Mouse (Mus musculus): ENCODE measurements at regions not wholly inside any gene's neighbourhood (a gene's known extent, or its start where the extent isn't known, plus 50 kb on each side); places are given as distances from the start of the nearest gene placed in this dataset.

DNA sequence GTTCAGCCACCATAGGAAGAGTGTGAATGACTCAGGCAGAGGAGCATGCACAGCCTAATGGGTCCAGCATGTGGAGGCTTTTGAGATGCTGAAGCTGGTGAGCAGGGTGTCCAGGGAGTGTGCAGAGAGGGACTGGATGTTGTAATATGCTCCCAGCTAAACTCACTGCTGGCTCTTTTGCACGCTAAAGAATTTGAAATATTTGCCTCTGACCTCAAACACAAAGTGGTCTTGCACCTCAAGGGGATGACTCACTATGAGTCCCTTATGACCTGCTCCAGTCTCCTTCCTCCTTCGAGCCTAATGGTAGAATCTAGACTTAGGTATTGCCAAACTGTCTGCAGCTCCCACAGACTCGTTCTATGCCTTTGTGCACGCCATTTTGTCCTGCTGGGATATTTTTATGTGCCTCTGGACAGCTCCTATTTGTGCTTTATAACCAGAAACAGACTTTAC, 55.0 kb upstream of the Slit3 start:
- DNase-seq (ENCODE audit: extremely low read depth, low read depth, low spot score) = no peak

DNA sequence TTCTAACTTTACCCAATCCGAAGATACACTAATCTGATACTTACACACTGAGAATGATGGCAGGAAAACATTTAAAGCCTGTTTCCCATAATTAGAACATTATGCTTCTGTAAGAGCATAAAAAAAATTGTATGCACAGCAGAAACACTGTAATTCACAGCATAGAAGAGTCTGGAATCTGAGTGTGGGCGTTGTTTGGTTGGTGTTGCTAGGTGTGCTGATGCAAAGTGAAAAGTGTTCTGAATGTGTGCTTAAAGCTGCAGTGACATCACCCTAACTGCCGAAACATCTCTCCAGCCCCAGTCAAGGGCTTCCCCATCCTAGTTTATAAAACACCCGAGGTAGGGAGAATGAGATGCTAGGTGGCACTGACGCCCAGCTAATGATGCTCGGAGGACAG, 63.2 kb upstream of the Slit3 start:
- no peak for DNase-seq (ENCODE audit: extremely low read depth, low read depth, low spot score)

DNA sequence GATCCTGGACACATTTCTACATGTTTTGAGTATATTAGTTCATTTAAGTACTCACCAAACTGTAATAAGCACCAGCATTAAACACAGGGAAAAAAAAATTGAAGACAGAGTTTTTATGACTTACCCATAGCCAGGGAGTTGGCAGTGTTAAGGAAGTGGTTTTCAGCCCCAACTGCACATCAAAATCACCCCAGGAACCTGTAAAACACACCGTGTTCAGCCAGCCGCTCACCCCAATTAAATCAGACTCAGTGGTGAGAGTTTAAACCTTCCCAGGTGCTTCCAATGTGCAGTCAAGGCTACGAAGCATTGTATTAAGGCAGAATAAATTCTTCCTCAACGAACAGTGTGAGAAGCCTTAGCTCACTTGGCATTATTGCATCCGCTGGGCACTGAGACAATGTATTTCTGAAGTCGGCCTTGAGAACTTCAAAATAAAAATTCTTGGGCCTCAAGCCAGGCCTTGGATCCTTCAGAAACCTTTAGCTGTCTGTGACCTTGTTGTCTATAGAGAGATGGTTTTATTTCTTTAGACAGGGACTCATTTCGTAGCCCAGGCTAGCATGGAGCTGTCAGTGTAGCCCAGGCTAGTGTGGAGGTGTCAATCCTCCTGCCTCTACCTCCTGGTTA, 65.4 kb upstream of the Slit3 start:
- no peak for DNase-seq (ENCODE audit: extremely low read depth, low read depth, low spot score)

DNA sequence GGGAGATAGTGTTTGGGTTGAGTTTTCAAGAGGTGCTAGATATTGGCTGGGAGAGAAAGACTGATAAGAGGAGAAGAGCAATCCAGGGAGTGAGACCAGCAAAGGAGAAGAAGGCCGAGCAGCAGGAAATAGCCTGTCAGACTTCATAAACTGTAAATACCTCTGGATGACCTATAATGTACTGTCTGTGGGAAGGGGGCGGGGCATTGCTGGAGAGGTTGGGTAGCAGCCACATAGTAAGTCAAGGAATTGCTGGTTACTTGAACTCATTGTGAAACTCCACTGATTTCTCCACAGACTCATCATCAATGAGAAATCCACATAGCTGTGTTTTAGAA, 67.4 kb upstream of the Slit3 start:
- DNase-seq (ENCODE audit: extremely low read depth, low read depth, low spot score) = no peak

DNA sequence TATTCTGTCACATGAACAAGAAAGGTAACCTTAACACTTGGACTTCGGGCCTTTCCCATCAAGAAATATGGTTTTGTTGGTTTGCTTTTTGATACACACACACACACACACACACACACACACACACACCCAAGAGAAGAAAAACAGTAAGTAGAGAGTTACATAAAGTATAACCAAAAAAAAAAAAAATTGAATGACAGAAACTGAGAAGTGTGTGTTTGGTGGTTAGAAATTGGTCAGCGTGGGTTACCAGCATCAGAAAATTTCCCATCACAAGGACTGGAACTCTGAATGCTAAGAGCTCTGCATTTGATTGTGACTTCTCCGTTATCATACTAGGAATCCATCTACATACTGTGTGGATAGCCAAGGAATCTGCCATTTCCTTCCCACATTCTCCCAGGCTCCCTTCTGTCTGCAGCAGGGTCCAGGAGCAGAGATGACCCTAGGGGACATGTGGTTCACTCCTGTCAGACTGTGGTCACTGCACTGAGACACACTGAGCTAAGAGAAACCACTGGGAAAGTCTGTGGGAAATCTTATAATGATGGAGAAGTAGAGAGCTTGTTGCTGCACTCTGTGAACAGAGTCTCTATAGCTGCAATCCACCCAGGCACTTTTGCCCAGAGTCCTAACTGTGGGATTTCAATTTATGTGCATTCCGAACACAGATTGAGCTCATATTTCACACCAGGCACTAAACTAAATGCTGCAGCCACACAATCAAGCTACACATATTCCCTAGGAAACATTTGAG, 68.0 kb upstream of the Slit3 start:
- no peak for DNase-seq (ENCODE audit: extremely low read depth, low read depth, low spot score)

DNA sequence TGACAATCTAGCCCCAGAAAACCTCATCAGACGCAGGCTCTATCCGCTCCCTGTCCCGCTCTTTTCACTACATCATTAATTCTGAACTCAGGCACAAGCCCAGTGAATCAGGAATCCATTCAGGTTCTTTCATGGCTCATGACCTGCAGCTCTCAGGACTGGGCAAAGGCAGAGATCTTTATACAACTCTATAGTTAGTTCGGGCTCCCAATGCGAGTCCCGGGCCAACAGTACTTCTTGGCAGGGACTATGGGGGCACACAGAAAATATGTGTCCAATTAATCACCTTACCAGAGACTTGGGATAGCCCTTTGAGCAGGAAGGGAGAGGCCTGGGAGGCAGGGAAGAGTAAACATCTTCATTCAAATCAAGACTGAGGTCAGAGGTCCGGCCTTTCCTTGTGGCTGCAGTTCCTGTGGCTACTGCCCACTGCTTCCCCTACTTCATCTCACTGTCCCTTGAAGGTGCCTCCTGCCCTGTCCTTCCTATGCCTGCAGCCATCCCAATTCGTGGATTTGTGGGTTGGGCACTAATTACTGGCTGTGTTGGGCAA, 71.3 kb upstream of the Slit3 start:
- DNase-seq (ENCODE audit: extremely low read depth, low read depth, low spot score) = no peak

DNA sequence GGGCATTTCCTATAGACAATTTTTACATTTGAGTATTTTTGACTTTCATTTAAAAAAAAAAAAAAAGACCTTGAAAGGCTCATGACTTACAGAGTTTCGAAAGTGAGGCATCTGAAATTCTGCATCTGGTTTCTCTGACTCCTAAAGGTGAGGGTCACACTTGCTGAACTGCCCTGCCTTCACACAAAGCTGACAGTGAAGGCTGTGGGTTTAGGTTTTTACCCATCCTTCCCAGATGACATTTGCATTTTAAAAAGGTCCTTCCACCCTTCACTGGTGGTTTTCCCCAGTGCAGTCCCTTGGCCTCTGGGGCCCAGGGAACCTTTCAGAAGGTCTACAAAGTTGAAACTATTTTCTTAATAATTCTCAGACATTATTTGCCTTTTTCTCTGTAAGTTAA, 76.4 kb upstream of the Slit3 start:
- no peak for DNase-seq (ENCODE audit: extremely low read depth, low read depth, low spot score)

DNA sequence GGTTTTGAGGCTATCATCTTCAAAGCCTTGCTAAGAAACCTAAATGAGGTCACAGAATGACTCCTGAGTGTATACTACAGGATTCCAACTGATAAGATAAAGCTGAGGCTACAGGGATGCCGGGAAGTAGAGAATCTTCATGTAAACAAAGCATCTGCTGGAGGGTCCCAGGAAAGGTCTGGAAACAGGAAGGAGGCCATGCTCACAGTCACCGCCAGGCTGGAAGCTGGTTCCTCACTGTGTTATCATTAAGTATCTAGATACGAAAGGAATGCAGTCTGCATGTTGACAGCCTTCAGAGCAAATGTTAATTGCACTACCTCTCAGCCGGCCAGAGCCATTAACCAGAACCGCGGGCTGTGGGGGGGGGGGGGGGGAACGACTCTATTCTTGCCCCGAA, 96.6 kb upstream of the Slit3 start:
- DNase-seq (ENCODE audit: extremely low read depth, low read depth, low spot score) = no peak

DNA sequence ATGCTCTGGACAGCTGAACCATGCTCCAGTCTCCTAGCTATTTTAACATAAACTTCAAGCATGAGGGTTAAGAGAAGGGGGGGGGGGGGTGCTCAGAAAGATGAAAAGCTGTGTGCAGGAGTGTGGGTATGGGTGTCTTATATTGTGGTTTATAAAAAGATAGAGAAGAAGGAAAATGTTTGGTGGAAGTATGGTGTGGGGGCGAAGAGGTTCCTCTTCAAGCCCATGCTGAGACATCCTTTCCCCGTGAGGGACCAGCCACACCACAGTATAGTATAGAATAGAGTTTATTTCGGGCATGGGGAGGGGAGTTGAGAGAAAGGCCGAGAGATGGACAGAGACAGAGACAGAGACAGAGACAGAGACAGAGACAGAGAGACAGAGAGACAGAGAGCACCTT, 97.2 kb upstream of the Slit3 start:
- no peak for DNase-seq (ENCODE audit: extremely low read depth, low read depth, low spot score)

DNA sequence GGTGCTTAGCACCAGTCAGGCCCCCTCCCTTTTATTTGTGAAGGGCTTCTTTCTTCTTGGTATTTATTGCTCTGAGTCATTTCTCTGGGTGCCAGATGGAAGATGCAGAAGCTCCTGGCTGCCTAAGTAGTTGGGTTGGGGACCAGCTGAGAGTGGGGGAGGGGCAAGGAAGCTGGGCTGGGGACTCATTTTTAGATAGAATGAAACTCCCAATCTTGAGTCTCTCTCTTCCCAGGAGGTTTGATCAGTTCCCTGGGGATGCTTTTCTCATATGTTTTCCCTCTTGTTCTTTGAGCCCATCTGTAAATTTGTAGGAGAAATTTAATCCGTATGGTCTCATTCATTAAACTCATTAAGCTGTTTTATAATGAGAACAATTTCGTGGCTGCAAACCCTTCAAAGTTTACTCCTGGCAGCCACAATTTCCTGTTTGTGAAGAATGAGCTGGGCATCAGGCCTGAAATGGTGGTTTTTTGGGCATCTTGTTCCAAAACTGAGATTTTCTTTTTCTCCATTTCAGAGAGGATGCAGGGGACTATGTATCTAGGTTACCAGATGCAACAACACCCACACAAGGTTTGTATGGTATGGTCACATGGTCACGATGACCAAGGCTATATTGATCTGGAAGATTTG, 98.9 kb upstream of the Slit3 start:
- no peak for DNase-seq (ENCODE audit: extremely low read depth, low read depth, low spot score)

DNA sequence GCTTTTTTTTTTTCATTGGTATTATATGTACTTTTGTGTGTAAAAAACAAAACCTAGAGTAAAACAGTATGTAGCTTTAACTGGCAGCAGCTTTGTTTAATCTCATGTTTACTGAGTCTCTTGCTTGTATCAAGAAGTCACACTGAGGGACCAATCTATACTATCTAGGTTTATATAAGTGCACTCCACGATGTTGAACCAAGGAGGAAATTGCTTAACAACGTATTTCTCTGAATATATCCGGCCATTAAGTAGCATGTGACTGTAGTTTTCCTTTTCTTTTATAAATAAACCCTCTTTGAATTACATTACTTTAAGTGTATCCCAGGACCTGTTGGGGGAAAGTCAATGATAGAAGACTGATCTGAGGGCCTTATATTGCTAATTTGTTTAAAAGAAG, 104.0 kb upstream of the Slit3 start:
- DNase-seq (ENCODE audit: extremely low read depth, low read depth, low spot score) = no peak

DNA sequence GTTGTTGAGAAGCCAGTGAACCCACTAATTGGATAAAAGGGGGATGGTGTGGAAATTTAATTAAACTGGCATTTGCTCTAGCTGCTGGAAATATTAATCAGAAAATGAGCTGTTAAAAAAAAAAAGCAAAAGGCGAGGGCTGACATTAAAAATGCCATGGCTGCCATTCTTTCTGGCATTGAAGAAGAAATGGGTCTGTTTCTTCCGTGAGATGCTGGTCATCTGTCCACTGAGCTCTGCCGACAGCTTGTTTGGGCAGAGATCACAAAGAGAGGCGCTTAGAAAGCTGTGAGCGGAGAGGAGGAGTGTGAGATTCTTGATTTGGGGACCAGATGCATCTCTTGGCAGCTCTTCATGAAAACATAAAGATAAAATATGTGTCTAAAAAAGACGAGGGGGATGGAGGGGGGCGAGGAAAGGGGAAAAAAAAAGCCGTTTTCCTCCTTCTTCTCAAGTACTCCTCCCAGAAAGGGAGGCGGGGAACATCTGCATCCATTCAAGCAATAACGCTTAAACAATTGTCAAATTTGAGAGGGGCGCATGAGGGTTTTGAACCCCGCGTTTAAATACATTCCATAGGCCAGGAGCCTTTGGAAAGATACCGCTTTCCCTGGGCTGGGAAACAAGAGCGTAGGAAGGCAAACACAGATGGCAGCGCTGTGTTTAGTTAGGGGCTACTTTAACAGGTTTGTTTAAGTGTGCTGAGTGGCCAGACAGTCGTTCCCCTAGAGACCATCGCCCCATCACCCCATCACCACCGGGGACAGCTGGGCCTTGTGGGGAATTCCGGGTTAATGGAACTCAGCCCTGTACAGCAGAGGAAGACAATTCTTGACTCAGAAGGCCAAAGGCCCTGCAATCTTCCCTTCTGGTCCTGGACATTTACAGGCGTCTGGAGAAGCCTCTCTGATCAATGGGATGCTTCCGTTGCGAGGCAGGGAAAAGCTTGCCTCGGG, 109.2 kb upstream of the Slit3 start:
- DNase-seq (ENCODE audit: extremely low read depth, low read depth, low spot score) = no peak

DNA sequence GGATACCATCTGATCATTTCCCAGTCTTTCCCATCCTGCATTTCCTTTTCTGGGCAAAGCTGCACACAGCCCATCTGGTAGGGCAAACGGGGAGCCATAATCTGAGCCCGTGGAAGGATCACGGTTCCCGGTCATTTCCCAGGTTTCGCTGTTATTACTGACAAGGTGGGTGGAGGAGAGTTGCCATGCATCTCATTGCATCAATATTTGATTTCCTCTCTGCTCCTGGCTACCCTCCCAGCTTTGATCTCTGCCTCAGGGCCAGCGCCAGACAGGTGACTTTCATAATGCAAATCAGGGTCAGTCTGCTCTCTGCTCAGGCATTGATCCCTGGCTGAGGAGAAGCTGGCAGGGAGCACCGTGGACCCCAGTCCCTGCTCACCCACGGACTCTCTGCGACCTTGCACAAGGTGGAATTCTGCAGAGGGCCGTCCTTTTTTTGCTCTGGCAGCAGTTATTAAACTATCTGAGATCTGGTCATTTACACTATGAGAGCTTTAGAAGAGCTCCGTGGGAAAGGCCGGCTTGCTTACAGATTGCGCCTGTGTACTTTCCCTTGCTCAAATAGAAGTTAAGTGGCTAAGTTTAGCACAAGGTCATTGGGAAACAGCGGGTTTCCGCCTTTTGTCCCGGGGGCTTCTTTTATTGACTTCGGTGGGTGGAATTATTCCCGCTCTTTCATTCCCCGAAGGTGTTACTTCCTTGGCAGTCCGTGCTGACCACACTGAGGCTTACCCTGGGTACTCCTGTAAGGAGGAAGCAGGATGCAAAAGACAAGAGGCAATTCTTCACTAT, 114.1 kb upstream of the Slit3 start:
- no peak for DNase-seq (ENCODE audit: extremely low read depth, low read depth, low spot score)

DNA sequence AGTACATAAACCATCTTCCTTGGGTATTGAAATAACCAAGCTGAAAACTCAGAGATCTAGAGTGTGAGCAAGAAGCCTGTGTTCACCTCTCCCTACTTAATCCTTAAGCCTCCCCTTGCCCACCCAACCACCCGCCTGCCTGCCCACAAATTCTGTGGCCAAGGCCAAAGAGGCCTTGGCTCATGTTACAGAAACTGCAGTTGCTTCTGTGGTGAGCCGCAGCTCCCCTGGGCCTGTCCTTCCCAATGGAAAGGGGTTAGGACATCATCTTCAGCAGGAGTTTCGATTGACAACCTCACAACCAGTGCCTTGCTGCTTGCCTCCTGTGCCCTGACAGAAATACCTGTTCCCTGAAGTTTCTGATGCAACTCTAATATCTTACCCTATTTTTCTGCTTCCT, 115.9 kb upstream of the Slit3 start:
- no peak for DNase-seq (ENCODE audit: extremely low read depth, low read depth, low spot score)

DNA sequence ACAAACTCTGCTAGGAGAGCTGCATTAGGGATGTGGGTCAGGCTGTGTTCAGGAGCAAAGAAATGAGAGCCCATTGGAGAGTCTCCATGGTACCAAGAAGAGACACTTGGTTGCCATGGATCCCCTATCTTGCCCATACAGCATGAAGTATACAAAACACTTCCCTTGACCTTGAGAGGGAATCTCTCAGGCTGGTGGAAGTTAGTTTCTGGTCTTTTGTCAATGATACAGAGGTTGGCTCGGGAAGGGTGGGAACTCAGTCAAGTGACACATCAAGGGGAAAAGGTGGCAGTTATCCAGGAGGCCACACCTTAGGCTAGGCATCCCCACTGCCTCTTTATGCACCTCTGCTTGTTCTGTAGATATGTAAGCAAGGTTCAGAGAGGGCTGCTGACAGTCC, 116.6 kb upstream of the Slit3 start:
- DNase-seq (ENCODE audit: extremely low read depth, low read depth, low spot score) = no peak

DNA sequence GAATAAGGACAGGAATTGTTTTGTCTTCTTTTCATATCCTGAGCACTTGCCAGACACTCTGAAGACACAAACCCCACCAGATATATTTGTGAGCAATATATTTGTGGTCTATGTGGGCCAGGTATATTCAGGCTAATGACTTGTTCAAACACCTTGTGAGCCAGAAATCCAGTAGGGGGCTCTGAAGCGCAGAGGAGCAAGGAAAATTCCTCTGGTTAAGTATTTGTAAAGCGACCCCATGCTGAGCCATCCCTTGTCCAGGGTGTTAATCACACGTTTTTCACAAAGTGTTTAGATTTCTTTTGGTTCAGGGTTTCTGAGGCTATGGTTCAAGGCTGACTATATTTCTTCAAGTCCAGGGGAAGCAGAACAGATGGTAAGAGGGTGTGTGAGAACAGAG, 117.1 kb upstream of the Slit3 start:
- no peak for DNase-seq (ENCODE audit: extremely low read depth, low read depth, low spot score)

DNA sequence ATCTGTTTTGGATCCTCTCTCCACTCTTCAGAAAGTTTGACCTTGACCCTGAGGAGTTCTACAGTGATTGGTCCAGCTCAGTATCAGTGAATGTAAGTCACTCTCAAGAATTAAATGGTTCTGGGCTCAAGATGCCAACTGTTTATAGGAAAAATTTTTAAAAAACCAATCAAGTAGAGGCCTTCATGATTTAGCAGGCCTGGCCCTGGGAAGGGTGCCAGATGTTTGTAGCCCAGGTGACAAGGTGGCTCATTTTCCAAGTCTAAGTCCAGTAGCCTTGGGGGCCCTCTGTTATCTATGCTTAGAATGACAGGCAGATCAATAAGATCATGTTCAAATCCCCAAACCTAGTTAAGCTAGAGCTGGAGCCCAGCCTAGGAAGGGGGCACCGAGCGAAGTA, 123.1 kb upstream of the Slit3 start:
- no peak for DNase-seq (ENCODE audit: extremely low read depth, low read depth, low spot score)

DNA sequence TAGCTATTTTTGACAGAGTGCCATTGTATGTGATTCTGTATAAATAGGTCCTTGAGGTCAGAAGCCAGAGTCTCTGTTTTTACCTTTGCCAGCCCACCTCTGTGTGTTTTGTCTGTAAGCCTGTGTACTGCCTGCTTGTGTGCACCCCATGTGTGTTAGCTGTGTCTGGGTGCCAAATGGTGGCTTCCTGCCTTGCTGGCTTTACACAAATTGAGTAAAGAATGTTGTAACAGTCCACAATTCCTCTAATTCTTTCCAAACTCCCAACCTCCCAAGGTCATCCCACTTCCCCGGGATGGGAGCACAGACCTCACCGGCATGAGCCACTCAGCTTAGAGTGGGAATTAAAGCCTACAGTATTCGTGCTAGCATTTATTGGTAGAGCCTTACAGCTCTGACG, 125.5 kb upstream of the Slit3 start:
- DNase-seq (ENCODE audit: extremely low read depth, low read depth, low spot score) = no peak

DNA sequence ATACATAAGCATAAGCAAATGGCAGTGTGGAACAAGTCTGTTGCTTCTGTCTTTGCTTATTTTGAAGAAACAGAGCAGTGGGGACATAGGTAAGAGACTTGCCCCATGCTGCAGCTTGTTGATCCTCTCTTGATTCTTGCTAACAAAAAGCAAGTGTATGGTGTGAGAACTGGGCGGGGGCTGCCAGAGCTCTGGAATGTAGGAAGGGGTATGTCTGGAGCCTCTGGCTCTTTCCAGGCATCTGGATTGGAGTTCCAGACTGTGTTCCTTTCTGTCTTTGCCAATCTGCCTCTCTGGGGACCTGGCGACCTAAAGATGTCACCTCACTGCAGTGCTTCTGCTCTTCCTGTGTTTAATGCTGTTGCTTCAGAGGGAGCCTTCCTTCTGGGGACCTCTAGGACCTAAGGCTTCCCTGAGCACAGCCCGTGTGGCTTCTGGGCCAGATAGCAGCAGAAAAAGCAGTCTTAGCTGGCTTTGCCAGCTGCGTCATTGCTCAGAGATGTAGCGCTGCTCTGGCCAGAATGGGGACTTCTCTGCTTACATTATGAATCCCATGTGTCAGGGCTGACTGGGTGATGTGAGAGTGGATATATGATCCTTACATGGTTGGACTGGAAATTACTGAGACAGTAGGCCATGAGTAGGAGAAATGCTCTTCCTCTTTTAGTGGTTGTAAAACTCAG, 138.1 kb upstream of the Slit3 start:
- no peak for DNase-seq (ENCODE audit: extremely low read depth, low read depth, low spot score)

DNA sequence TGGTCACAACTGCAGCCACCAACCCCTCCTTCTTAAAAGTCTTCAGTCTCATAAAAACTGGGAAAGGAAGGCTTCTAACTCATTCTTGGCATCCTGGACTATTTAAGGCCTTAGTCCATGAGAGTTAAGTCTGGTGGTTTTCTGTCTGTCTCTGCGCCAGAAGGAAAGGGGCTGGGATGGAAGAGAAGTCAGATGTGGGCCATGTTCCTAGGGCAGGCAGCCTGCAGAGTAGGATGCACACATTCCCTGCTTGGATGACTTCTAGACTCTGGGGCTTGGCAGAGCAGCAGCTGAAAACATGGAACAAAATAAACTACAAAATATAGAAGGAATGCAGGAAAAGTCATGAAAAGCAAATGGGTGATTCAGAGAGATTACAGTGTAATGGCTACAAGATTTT, 140.8 kb upstream of the Slit3 start:
- no peak for DNase-seq (ENCODE audit: extremely low read depth, low read depth, low spot score)

All from fat pad, adult 2 months (tissue).